Mouse (Mus musculus): Measurements from ENCODE around the gene Col6a4.

DNA sequence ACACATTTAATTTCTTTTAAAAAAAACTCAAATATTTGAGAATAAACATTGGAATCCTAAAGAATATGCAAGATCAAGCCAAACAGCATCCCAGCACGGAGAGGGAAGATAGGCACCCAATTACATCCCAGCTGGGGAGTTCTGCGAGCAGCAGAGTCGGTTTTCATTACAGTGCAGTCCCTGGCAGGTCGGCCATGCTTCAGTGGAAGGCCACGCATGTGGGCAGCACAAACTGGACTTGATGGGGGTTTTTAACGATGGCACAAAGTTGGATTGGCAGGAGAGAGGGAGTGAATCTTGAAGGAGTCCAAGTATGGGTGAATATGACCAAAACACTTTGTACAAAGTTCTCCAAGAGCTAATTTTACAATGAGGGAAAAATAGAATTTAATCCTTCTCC lies 106.5 kb downstream of the Col6a4 start:
- TF ChIP-seq CTCF (IDR thresholded peaks at IDR 0.05; ENCODE audit: low read depth, low read length) (no peak), POLR2A (IDR thresholded peaks at IDR 0.05; ENCODE audit: insufficient read depth, low read length) (no peak), EP300 (IDR thresholded peaks at IDR 0.05; ENCODE audit: insufficient read depth, low read depth, low read length) (no peak)

Data from ES-Bruce4 (cell line).